Mouse (Mus musculus) neural tube, embryonic 13.5 days (tissue): Measurements from ENCODE around the gene Olfr503. TPM values are rescaled to one million over a fixed set of nuclear protein-coding genes. Genes with fewer than 3 reads are reported as not detected.
"Not testable (repeated sequence)": the region's sequence is repeated elsewhere in the genome, so short reads cannot be mapped to it uniquely, and the experiment has no call there.

Experiments used
- ATAC-seq: fragments of 200-750 bp; cut with Nextera tagmentation; 2 replicates; pipeline ENCODE4 v1.8.0; 2017; ENCODE audit warnings: low read depth, mild to moderate bottlenecking, moderate TSS enrichment, moderate library complexity
- H3K27ac ChIP-seq: fragments of 300-500 bp; sonication (generic); replicated peaks from 2 replicates; pipeline ENCODE4 v1.5.1; 2015; ENCODE audit warnings: moderate library complexity, mild to moderate bottlenecking, inconsistent platforms
- H3K27me3 ChIP-seq: fragments of 300-500 bp; sonication (generic); 2 replicates; pipeline ENCODE4 v1.6.1; 2015; ENCODE audit warnings: mild to moderate bottlenecking, inconsistent platforms
- H3K36me3 ChIP-seq: fragments of 300-500 bp; sonication (generic); 2 replicates; pipeline ENCODE4 v1.6.1; 2015; ENCODE audit warnings: mild to moderate bottlenecking, inconsistent platforms
- H3K4me1 ChIP-seq: fragments of 300-500 bp; sonication (generic); replicated peaks from 2 replicates; pipeline ENCODE4 v1.6.1; 2015; ENCODE audit warnings: inconsistent platforms
- H3K4me2 ChIP-seq: fragments of 300-500 bp; sonication (generic); 2 replicates; pipeline ENCODE4 v1.6.1; 2015; ENCODE audit warnings: inconsistent platforms, mild to moderate bottlenecking, moderate library complexity
- H3K4me3 ChIP-seq: fragments of 300-500 bp; sonication (generic); 2 replicates; pipeline ENCODE4 v1.5.1; 2015; ENCODE audit warnings: mild to moderate bottlenecking, inconsistent platforms
- H3K9ac ChIP-seq: fragments of 300-500 bp; sonication (generic); 2 replicates; pipeline ENCODE4 v1.6.1; 2015; ENCODE audit warnings: moderate library complexity, mild to moderate bottlenecking, inconsistent platforms
- H3K9me3 ChIP-seq: fragments of 300-500 bp; sonication (generic); 2 replicates; pipeline ENCODE4 v1.6.1; 2016; ENCODE audit warnings: inconsistent platforms
- WGBS: fragments of 180-500 bp; shearing (Covaris S2); methylation state at CpG from one replicate; pipeline ENCODE4 v1.1.7; 2015; 5-methylcytosine and 5-hydroxymethylcytosine counted together
- polyA plus RNA-seq: library from polyadenylated mRNA; unstranded; fragments of >200 nt; fragmentation: Nextera tagmentation; extraction: Ambion mirVana; gene quantifications from 2 replicates; pipeline ENCODE4 v1.2.1, GENCODE M21; 2015

Gene Olfr503
- not detected in 2 replicates for polyA plus RNA-seq

GRCm38 (mm10) chr7:108544227-108544626 is at the start of gene Olfr503:
TSS of gene Olfr503 (plus strand) at chr7:108544527.
- H3K27ac ChIP-seq, H3K27me3 ChIP-seq, H3K9ac ChIP-seq, H3K4me3 ChIP-seq, H3K36me3 ChIP-seq, ATAC-seq, H3K4me1 ChIP-seq, H3K4me2 ChIP-seq, H3K9me3 ChIP-seq: not testable (repeated sequence)
- 64% methylated on average over 1 of the region's 1 CpGs for WGBS

- Histone ChIP-seq H3K9ac (no peak within 1 kb of the TSS), H3K4me1 (no peaks in the 10 kb centered on the region), H3K4me3 (no peak within 1 kb of the TSS), H3K27ac (no peak within 1 kb of the TSS), H3K9me3 (0 out of 2 replicates have a peak, but pooled peaks cover 3% of the 10 kb centered on the region), H3K27me3 (no peaks in the 10 kb centered on the region), H3K36me3 (no peaks in the 10 kb centered on the region), H3K4me2 (no peak within 1 kb of the TSS)
- ATAC-seq = no peak
- 75% methylated on average over 1 of the region's 1 CpGs for WGBS
These were observed 19.4 kb upstream of the Olfr503 start, which contains the start of gene Olfr502 for GRCm38 (mm10) chr7:108524965-108525364. TSS of gene Olfr502 (minus strand) at chr7:108525065.

GRCm38 (mm10) chr7:108542416-108542815 is 1.9 kb upstream of the Olfr503 start:
- H3K36me3 ChIP-seq = no peaks in the 10 kb centered on the region
- WGBS = 88% methylated on average over 13 of the region's 13 CpGs
- ATAC-seq = no peak
- H3K4me1 ChIP-seq = no peaks in the 10 kb centered on the region
- H3K9me3 ChIP-seq = no peaks in the 10 kb centered on the region
- no peak overlapping the region for H3K27ac ChIP-seq
- H3K4me2 ChIP-seq = no peak overlapping the region
- no peaks in the 10 kb centered on the region for H3K27me3 ChIP-seq
- H3K9ac ChIP-seq = no peak overlapping the region
- H3K4me3 ChIP-seq = no peak overlapping the region

DNA sequence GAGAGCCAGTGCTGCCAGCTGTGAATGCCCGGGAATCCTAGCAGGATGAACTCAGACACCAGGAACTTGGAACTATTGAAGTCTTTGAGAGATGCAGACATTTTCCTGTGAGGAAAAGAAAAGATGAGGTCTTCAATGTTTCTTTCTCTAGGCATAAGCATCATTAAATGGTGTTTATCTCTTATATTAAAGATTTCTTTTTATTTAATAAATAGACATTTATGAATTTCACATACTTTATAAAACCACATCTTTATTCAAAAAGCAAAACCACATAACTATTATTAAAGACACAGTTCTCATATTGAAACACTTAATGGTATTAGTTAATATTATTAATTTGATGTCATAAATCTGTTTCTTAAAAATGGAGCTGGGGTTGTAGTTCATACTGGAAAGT is 21.4 kb downstream of the Olfr503 start, which contains the start of gene Olfr504:
TSS of gene Olfr504 (minus strand) at position 101 of the 400 bp plus-strand sequence.
- 80% methylated on average over 1 of the region's 1 CpGs for WGBS
- H3K27me3 ChIP-seq = no peaks in the 10 kb centered on the region
- no peaks in the 10 kb centered on the region for H3K4me1 ChIP-seq
- no peak within 1 kb of the TSS for H3K4me2 ChIP-seq
- peaks cover 5% of the 10 kb centered on the region; the same call in 1 of the 2 replicates for H3K9me3 ChIP-seq
- no peak within 1 kb of the TSS for H3K27ac ChIP-seq
- H3K4me3 ChIP-seq = no peak within 1 kb of the TSS
- ATAC-seq = no peak
- no peak within 1 kb of the TSS for H3K9ac ChIP-seq
- H3K36me3 ChIP-seq = no peaks in the 10 kb centered on the region

- no peak for ATAC-seq
- Histone ChIP-seq H3K9me3 (no peaks in the 10 kb centered on the region), H3K27me3 (no peaks in the 10 kb centered on the region), H3K27ac (no peak overlapping the region), H3K36me3 (no peaks in the 10 kb centered on the region), H3K4me2 (no peak overlapping the region), H3K9ac (no peak overlapping the region), H3K4me3 (no peak overlapping the region), H3K4me1 (no peaks in the 10 kb centered on the region)
- 95% methylated on average over 1 of the region's 1 CpGs for WGBS
These were observed 45.5 kb downstream of the Olfr503 start for GRCm38 (mm10) chr7:108589797-108590196.

Other genes with a start within 250 kb of the Olfr503 start
- not detected in 2 replicates for gene Olfr491, start 231.1 kb upstream of the Olfr503 start, polyA plus RNA-seq
- not detected in 2 replicates for gene Olfr492, start 220.9 kb upstream of the Olfr503 start, polyA plus RNA-seq
- gene Olfr493, start 197.5 kb upstream of the Olfr503 start, polyA plus RNA-seq = not detected in 2 replicates
- gene Olfr494, start 179.2 kb upstream of the Olfr503 start, polyA plus RNA-seq = not detected in 2 replicates
- gene Olfr495, start 151.4 kb upstream of the Olfr503 start, polyA plus RNA-seq = not detected in 2 replicates
- not detected in 2 replicates for gene Olfr497, start 124.1 kb upstream of the Olfr503 start, polyA plus RNA-seq
- gene Olfr498, start 79.2 kb upstream of the Olfr503 start, polyA plus RNA-seq = not detected in 2 replicates
- not detected in 2 replicates for gene Olfr502, start 19.5 kb upstream of the Olfr503 start, polyA plus RNA-seq
- gene Olfr504, start 21.3 kb downstream of the Olfr503 start, polyA plus RNA-seq = not detected in 2 replicates
- 0.06 TPM in 1 of 2 replicates, not detected in the other for gene Olfr506, start 66.3 kb downstream of the Olfr503 start, polyA plus RNA-seq
- not detected in 2 replicates for gene Olfr507, start 77.3 kb downstream of the Olfr503 start, polyA plus RNA-seq
- gene Olfr508, start 85.5 kb downstream of the Olfr503 start, polyA plus RNA-seq = not detected in 2 replicates
- 0.06 TPM in 1 of 2 replicates, not detected in the other for gene Olfr509, start 107.4 kb downstream of the Olfr503 start, polyA plus RNA-seq
- gene Olfr510, start 121.9 kb downstream of the Olfr503 start, polyA plus RNA-seq = not detected in 2 replicates
- gene Olfr512, start 168.8 kb downstream of the Olfr503 start, polyA plus RNA-seq = not detected in 2 replicates
- gene Olfr513, start 206.4 kb downstream of the Olfr503 start, polyA plus RNA-seq = not detected in 2 replicates